Mouse (Mus musculus) hindbrain, embryonic 12.5 days (tissue): Measurements from ENCODE around the gene Polr2l. TPM values are rescaled to one million over a fixed set of nuclear protein-coding genes. Genes with fewer than 3 reads are reported as not detected.

Experiments used
- ATAC-seq: fragments of 200-750 bp; cut with Nextera tagmentation; 2 replicates; pipeline ENCODE4 v1.8.0; 2017; ENCODE audit warnings: moderate TSS enrichment; ENCODE audit not compliant: low FRiP score
- H3K27ac ChIP-seq: fragments of 300-500 bp; sonication (generic); 2 replicates; pipeline ENCODE4 v1.5.1; 2016; ENCODE audit warnings: mild to moderate bottlenecking
- H3K27me3 ChIP-seq: fragments of 300-500 bp; sonication (generic); 2 replicates; pipeline ENCODE4 v1.6.1; 2016; ENCODE audit warnings: mild to moderate bottlenecking
- H3K36me3 ChIP-seq: fragments of 300-500 bp; sonication (generic); 2 replicates; pipeline ENCODE4 v1.6.1; 2016; ENCODE audit warnings: mild to moderate bottlenecking
- H3K4me1 ChIP-seq: fragments of 300-500 bp; sonication (generic); 2 replicates; pipeline ENCODE4 v1.6.1; 2016
- H3K4me2 ChIP-seq: fragments of 300-500 bp; sonication (generic); replicated peaks from 2 replicates; pipeline ENCODE4 v1.6.1; 2016; ENCODE audit warnings: mild to moderate bottlenecking
- H3K4me3 ChIP-seq: fragments of 300-500 bp; sonication (generic); 2 replicates; pipeline ENCODE4 v1.5.1; 2016; ENCODE audit warnings: mild to moderate bottlenecking
- H3K9ac ChIP-seq: fragments of 300-500 bp; sonication (generic); 2 replicates; pipeline ENCODE4 v1.6.1; 2016; ENCODE audit warnings: mild to moderate bottlenecking, moderate library complexity
- H3K9me3 ChIP-seq: fragments of 300-500 bp; sonication (generic); replicated peaks from 2 replicates; pipeline ENCODE4 v1.6.1; 2016; ENCODE audit warnings: mild to moderate bottlenecking
- WGBS: fragments of 180-500 bp; shearing (Covaris S2); methylation state at CpG from one replicate; pipeline ENCODE4 v1.1.7; 2016; 5-methylcytosine and 5-hydroxymethylcytosine counted together
- polyA plus RNA-seq: library from polyadenylated mRNA; unstranded; fragments of >200 nt; fragmentation: Nextera tagmentation; extraction: Ambion mirVana; gene quantifications from 2 replicates; pipeline ENCODE4 v1.2.1, GENCODE M21; 2016

The Polr2l gene
- polyA plus RNA-seq, 1 experiment from 2014 or later, result 69.0 TPM

DNA sequence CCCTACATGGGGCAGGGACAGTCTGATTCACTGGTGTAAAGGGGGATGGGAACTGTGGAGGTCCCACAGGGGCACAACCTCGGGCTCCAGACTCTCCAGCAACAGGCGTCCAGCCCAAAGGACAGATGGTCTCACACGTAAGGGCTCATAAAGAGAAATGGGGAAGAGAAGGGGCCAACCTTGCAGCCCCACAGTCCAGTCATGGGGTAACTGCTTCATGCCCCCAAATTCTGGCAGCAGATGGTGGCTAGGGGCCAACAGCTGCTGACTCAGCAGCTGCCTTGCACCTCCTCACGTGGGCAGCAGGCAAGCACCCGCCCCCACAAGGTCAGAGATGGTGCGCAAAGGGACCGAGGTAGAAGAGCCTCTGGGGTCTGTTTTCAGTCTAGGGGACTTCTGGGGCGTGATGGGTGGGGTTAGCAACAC is 42.7 kb downstream of the Polr2l start:
- Histone ChIP-seq H3K9ac (no peak overlapping the region), H3K27me3 (no peaks in the 10 kb centered on the region; the same call in 1 of the 2 replicates), H3K36me3 (peaks cover 37% of the 10 kb centered on the region), H3K9me3 (no peaks in the 10 kb centered on the region), H3K27ac (no peak overlapping the region), H3K4me3 (no peak overlapping the region; the same call in 1 of the 2 replicates), H3K4me2 (no peak overlapping the region), H3K4me1 (peaks cover 64% of the 10 kb centered on the region)
- ATAC-seq, result no peak
- 82% methylated on average over 8 of the region's 8 CpGs for WGBS

GRCm38 (mm10) chr7:141431434-141432185 is 43.3 kb downstream of the Polr2l start:
- Histone ChIP-seq H3K36me3 (peaks cover 41% of the 10 kb centered on the region), H3K4me1 (peaks cover 58% of the 10 kb centered on the region), H3K27me3 (no peaks in the 10 kb centered on the region; the same call in 1 of the 2 replicates), H3K4me3 (no peak overlapping the region), H3K4me2 (no peak overlapping the region), H3K9ac (peak overlapping the region; percentile 14; the same call in 1 of the 2 replicates), H3K9me3 (no peaks in the 10 kb centered on the region), H3K27ac (no peak overlapping the region)
- ATAC-seq, result no peak
- WGBS, result 94% methylated on average over 19 of the region's 19 CpGs

GRCm38 (mm10) chr7:141430585-141431240 is 44.2 kb downstream of the Polr2l start:
- ATAC-seq, result no peak
- peaks cover 45% of the 10 kb centered on the region for H3K36me3 ChIP-seq
- no peak overlapping the region for H3K9ac ChIP-seq
- H3K4me2 ChIP-seq, result no peak overlapping the region
- 92% methylated on average over 9 of the region's 9 CpGs for WGBS
- no peak overlapping the region for H3K27ac ChIP-seq
- peaks cover 49% of the 10 kb centered on the region for H3K4me1 ChIP-seq
- H3K27me3 ChIP-seq, result no peaks in the 10 kb centered on the region; the same call in 1 of the 2 replicates
- H3K4me3 ChIP-seq, result no peak overlapping the region
- H3K9me3 ChIP-seq, result no peaks in the 10 kb centered on the region

DNA sequence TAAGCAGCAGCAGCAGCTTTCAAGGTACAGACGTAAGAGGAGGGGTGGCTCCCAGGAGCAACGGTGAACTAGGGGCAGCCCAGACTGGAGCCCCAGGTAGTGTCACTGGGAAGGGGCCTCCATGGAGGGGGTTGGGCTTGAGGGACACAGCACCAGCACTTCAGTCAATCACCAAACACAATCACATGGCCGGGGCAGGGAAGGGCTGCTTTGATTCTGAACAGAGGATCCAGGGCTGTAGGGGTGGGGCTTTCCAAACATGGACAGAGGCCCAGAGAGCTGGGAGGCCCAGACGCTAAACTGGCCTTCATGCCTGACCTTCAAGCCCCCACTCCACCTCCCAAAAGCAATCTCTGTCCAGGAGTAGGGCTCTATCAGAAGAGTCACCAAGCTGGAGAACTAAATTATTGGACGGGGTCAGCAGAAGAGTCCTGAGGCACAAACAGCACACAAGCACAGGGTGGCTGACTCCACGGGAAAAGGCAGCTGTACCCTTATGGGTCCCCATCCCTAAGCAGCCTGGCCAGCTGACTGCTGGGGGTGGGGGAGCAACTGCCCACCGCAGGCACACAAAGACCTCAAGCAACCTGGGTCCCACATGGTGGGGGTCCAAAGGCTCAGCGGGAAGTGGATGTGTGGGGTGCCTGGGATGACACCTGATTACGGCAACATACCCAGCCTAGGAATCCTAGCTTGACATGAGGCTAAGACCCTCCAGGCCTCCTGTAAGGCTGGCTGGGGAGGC is 44.9 kb downstream of the Polr2l start:
- Histone ChIP-seq H3K4me2 (peak overlapping the region; percentile 63; the same call in 1 of the 2 replicates), H3K4me1 (peaks cover 42% of the 10 kb centered on the region), H3K4me3 (no peak overlapping the region), H3K36me3 (peaks cover 45% of the 10 kb centered on the region), H3K27ac (no peak overlapping the region), H3K9ac (no peak overlapping the region), H3K27me3 (no peaks in the 10 kb centered on the region; the same call in 1 of the 2 replicates), H3K9me3 (no peaks in the 10 kb centered on the region)
- WGBS, result 63% methylated on average over 9 of the region's 9 CpGs
- ATAC-seq, result 0 out of 2 replicates have a peak, but pooled peaks have one; percentile 15

DNA sequence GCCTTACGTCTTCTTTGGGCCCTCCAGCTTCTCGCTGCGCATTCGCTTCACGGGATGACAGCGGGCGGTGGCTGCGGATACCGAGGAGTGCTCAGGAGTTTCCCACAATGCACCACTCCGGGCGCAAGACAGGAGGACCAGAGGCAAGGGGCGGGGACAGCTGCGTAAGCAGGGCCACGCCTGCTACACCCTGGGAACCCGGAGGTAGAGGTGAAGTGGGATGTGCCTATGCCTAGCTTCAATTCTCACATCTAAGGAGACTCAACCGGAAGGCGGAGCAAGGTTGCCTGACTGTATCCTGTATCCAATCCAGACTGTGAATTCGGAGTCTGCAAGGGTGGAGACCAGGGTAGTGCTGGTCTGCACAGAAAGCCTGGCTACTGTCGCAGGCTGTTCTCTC is 45.6 kb downstream of the Polr2l start, which contains the start of gene Cend1:
Gene Cend1, minus strand, starts transcription at position 182 of the 400 bp plus-strand sequence.
- Histone ChIP-seq H3K4me2 (peak within 1 kb of the TSS; percentile 63), H3K9ac (peak within 1 kb of the TSS; percentile 71), H3K27ac (peak within 1 kb of the TSS; percentile 68), H3K27me3 (no peaks in the 10 kb centered on the region; the same call in 1 of the 2 replicates), H3K4me1 (peaks cover 37% of the 10 kb centered on the region), H3K36me3 (peaks cover 45% of the 10 kb centered on the region), H3K9me3 (no peaks in the 10 kb centered on the region), H3K4me3 (peak within 1 kb of the TSS; percentile 42)
- ATAC-seq, result peak; percentile 82
- 2% methylated on average over 19 of the region's 19 CpGs for WGBS

DNA sequence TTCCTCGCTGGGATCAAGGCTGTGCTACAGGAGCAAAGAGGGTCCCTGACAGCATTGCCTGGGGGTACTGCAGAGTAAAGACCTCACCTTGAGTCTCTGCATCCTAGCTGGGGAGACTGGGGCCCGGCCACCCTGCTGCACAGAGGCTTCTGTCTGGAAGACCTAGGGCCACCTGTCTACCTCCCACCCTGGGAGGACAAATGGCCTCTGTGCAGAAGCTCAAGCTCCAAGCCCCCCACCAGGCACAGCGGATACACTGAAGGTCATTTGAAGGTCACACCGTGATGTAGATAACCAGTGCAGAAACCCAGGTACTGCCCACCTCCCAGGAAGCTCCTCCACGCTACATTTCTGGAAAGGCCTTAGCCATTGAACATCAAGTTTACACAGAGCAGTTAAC is 46.2 kb downstream of the Polr2l start:
- Histone ChIP-seq H3K9ac (peak overlapping the region; percentile 71), H3K4me3 (peak overlapping the region; percentile 42), H3K36me3 (peaks cover 45% of the 10 kb centered on the region), H3K27ac (peak overlapping the region; percentile 68), H3K27me3 (no peaks in the 10 kb centered on the region; the same call in 1 of the 2 replicates), H3K9me3 (no peaks in the 10 kb centered on the region), H3K4me2 (peak overlapping the region; percentile 63), H3K4me1 (peaks cover 31% of the 10 kb centered on the region)
- WGBS, result 56% methylated on average over 5 of the region's 5 CpGs
- no peak for ATAC-seq

- Histone ChIP-seq H3K4me3 (no peak overlapping the region), H3K4me1 (peaks cover 21% of the 10 kb centered on the region), H3K9ac (no peak overlapping the region), H3K27me3 (no peaks in the 10 kb centered on the region; the same call in 1 of the 2 replicates), H3K4me2 (no peak overlapping the region), H3K27ac (no peak overlapping the region), H3K9me3 (no peaks in the 10 kb centered on the region), H3K36me3 (peaks cover 32% of the 10 kb centered on the region)
- ATAC-seq, result no peak
- WGBS, result 79% methylated on average over 12 of the region's 12 CpGs
Measured at GRCm38 (mm10) chr7:141426948-141427730, 47.8 kb downstream of the Polr2l start.

- H3K9me3 ChIP-seq, result no peaks in the 10 kb centered on the region
- H3K9ac ChIP-seq, result no peak overlapping the region
- no peak overlapping the region for H3K4me2 ChIP-seq
- 71% methylated on average over 4 of the region's 4 CpGs for WGBS
- H3K27ac ChIP-seq, result no peak overlapping the region
- peaks cover 6% of the 10 kb centered on the region for H3K4me1 ChIP-seq
- no peak for ATAC-seq
- peaks cover 11% of the 10 kb centered on the region; the same call in 1 of the 2 replicates for H3K36me3 ChIP-seq
- H3K27me3 ChIP-seq, result peaks cover 2% of the 10 kb centered on the region
- H3K4me3 ChIP-seq, result no peak overlapping the region
Measured at GRCm38 (mm10) chr7:141423811-141424210, 51.1 kb downstream of the Polr2l start.

Other genes with a start within 250 kb of the Polr2l start
- 95.5 and 99.3 TPM in 2 replicates for gene Phrf1, start 246.3 kb downstream of the Polr2l start, polyA plus RNA-seq
- gene Irf7, start 208.7 kb downstream of the Polr2l start, polyA plus RNA-seq, result 1.1 and 1.5 TPM in 2 replicates
- gene Cdhr5, start 198.3 kb downstream of the Polr2l start, polyA plus RNA-seq, result not detected in 2 replicates
- 2.4 and 2.7 TPM in 2 replicates for gene Sct, start 196.0 kb downstream of the Polr2l start, polyA plus RNA-seq
- 0.81 and 0.86 TPM in 2 replicates for gene Drd4, start 183.1 kb downstream of the Polr2l start, polyA plus RNA-seq
- 96.5 and 96.6 TPM in 2 replicates for gene Deaf1, start 147.4 kb downstream of the Polr2l start, polyA plus RNA-seq
- 60.5 and 66.9 TPM in 2 replicates for gene Tmem80, start 147.4 kb downstream of the Polr2l start, polyA plus RNA-seq
- gene Eps8l2, start 136.3 kb downstream of the Polr2l start, polyA plus RNA-seq, result 2.6 and 2.7 TPM in 2 replicates
- 352 and 355 TPM in 2 replicates for gene Taldo1, start 82.9 kb downstream of the Polr2l start, polyA plus RNA-seq
- gene Gatd1, start 61.0 kb downstream of the Polr2l start, polyA plus RNA-seq, result 52.2 and 54.1 TPM in 2 replicates
- 27.9 and 30.9 TPM in 2 replicates for gene Cend1, start 45.6 kb downstream of the Polr2l start, polyA plus RNA-seq
- gene Slc25a22, start 37.2 kb downstream of the Polr2l start, polyA plus RNA-seq, result 54.8 and 62.1 TPM in 2 replicates
- gene Pidd1, start 31.1 kb downstream of the Polr2l start, polyA plus RNA-seq, result 10.8 and 11.6 TPM in 2 replicates
- 801 and 888 TPM in 2 replicates for gene Rplp2, start 27.8 kb downstream of the Polr2l start, polyA plus RNA-seq
- gene Pnpla2, start 19.9 kb downstream of the Polr2l start, polyA plus RNA-seq, result 16.2 and 19.1 TPM in 2 replicates
- 7.7 and 8.9 TPM in 2 replicates for gene Cracr2b, start 14.0 kb downstream of the Polr2l start, polyA plus RNA-seq
- gene Cd151, start 7.7 kb downstream of the Polr2l start, polyA plus RNA-seq, result 14.4 and 17.3 TPM in 2 replicates
- gene Tspan4, start 108 bp upstream of the Polr2l start, polyA plus RNA-seq, result 30.1 and 31.1 TPM in 2 replicates
- gene Chid1, start 64.7 kb upstream of the Polr2l start, polyA plus RNA-seq, result 31.8 and 32.1 TPM in 2 replicates
- gene Ap2a2, start 87.0 kb upstream of the Polr2l start, polyA plus RNA-seq, result 114 and 117 TPM in 2 replicates
- gene Muc6, start 180.2 kb upstream of the Polr2l start, polyA plus RNA-seq, result 0.17 and 0.30 TPM in 2 replicates
- 0.19 and 0.79 TPM in 2 replicates for gene Muc2, start 215.2 kb upstream of the Polr2l start, polyA plus RNA-seq